Mouse (Mus musculus) testis, adult 2 months (tissue): Measurements from ENCODE around the gene Ppm1h.

ENCODE experiments used
- CTCF ChIP-seq: fragments of 200-500 bp; IDR thresholded peaks from 2 replicates; pipeline ENCODE4 v1.5.1; 2012; ENCODE audit warnings: low read depth, mild to moderate bottlenecking, inconsistent platforms, low read length, moderate library complexity; ENCODE audit not compliant: control insufficient read depth, insufficient read depth, insufficient replicate concordance
- POLR2A ChIP-seq: fragments of 200-500 bp; IDR thresholded peaks from 2 replicates; pipeline ENCODE4 v1.6.1; 2012; ENCODE audit warnings: low read depth, mild to moderate bottlenecking, inconsistent platforms, low read length, moderate library complexity; ENCODE audit not compliant: control insufficient read depth

DNA sequence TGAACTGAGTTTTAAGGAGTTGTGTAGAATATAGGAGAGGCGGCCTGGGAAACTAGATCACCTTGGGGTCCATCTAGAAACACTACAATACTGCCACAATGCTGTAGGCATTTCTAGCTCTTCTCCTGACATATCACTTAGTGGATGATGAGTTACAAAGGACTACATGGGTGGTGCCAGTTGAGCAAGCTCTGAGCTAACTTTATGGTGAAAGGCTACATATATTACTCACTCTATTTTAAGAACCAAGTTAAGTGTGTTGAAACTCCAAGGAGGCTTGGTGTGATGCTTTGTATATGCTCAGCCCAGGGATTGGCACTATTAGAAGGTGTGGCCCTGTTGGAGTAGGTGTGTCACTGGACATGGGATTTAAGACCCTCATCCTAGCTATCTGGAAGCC, 26.0 kb upstream of the Ppm1h start:
- no peak for TF ChIP-seq CTCF
- TF ChIP-seq POLR2A: no peak
